Mouse (Mus musculus) midbrain, embryonic 16.5 days (tissue): ENCODE measurements around the gene Rnf4. TPM values are rescaled to one million over a fixed set of nuclear protein-coding genes. Genes with fewer than 3 reads are reported as not detected.

Experiments
- ATAC-seq: fragments of 200-750 bp; cut with Nextera tagmentation; 2 replicates; pipeline ENCODE4 v1.8.0; 2017; ENCODE audit warnings: moderate TSS enrichment
- H3K27ac ChIP-seq: fragments of 300-500 bp; sonication (generic); 2 replicates; pipeline ENCODE4 v1.5.1; 2014; ENCODE audit warnings: mild to moderate bottlenecking, low read length, mixed read lengths
- H3K27me3 ChIP-seq: fragments of 300-500 bp; sonication (generic); 2 replicates; pipeline ENCODE4 v1.6.1; 2014; ENCODE audit warnings: low read depth, low read length, mixed read lengths; ENCODE audit not compliant: control insufficient read depth, insufficient read depth
- H3K36me3 ChIP-seq: fragments of 300-500 bp; sonication (generic); 2 replicates; pipeline ENCODE4 v1.6.1; 2014; ENCODE audit warnings: mild to moderate bottlenecking, low read length, moderate library complexity, mixed read lengths; ENCODE audit not compliant: control insufficient read depth, insufficient read depth
- H3K4me1 ChIP-seq: fragments of 300-500 bp; sonication (generic); 2 replicates; pipeline ENCODE4 v1.6.1; 2014; ENCODE audit warnings: mild to moderate bottlenecking, low read length, mixed read lengths; ENCODE audit not compliant: control insufficient read depth, insufficient read depth
- H3K4me2 ChIP-seq: fragments of 300-500 bp; sonication (generic); 2 replicates; pipeline ENCODE4 v1.6.1; 2014; ENCODE audit warnings: mild to moderate bottlenecking, low read length, mixed read lengths
- H3K4me3 ChIP-seq: fragments of 300-500 bp; sonication (generic); 2 replicates; pipeline ENCODE4 v1.5.1; 2014; ENCODE audit warnings: low read depth, mild to moderate bottlenecking, low read length, moderate library complexity, mixed read lengths
- H3K9ac ChIP-seq: fragments of 300-500 bp; sonication (generic); 2 replicates; pipeline ENCODE4 v1.6.1; 2014; ENCODE audit warnings: low read depth, low read length, mixed read lengths
- H3K9me3 ChIP-seq: fragments of 300-500 bp; sonication (generic); replicated peaks from 2 replicates; pipeline ENCODE4 v1.6.1; 2014; ENCODE audit warnings: mild to moderate bottlenecking, low read length, mixed read lengths; ENCODE audit not compliant: control insufficient read depth, poor library complexity, severe bottlenecking
- whole genome bisulfite sequencing: fragments of 180-500 bp; shearing (Covaris S2); extraction: QIAGEN DNeasy Blood & Tissue Kit; methylation state at CpG from one replicate; pipeline ENCODE4 v1.1.7; 2014; 5-methylcytosine and 5-hydroxymethylcytosine counted together
- polyA plus RNA-seq: library from polyadenylated mRNA; unstranded; fragments of >200 nt; fragmentation: Nextera tagmentation; extraction: Ambion mirVana; gene quantifications from 2 replicates; pipeline ENCODE4 v1.2.1, GENCODE M21; 2015

The Rnf4 gene
- polyA plus RNA-seq, 1 experiment from 2014 or later: 131 TPM

DNA sequence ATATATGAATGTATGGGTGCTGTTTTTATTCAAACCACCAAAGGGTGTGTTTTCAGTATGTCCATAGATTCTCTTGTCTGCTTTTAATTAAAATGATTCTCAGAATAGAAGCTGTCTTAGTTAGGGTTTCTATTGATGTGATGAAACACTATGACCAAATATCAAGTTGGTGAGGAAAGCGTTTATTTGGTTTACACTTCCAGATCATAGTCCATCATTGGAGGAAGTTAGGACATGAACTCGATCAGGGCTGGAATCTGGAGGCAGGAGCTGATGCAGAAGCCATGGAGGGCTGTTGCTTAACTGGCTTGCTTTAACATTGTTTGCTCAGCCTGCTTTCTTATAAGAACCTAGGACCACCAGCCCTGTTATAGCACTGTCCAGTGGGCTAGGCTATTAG lies 45.6 kb downstream of the Rnf4 start:
- no peak overlapping the region for H3K4me2 ChIP-seq
- no peaks in the 10 kb centered on the region for H3K27me3 ChIP-seq

DNA sequence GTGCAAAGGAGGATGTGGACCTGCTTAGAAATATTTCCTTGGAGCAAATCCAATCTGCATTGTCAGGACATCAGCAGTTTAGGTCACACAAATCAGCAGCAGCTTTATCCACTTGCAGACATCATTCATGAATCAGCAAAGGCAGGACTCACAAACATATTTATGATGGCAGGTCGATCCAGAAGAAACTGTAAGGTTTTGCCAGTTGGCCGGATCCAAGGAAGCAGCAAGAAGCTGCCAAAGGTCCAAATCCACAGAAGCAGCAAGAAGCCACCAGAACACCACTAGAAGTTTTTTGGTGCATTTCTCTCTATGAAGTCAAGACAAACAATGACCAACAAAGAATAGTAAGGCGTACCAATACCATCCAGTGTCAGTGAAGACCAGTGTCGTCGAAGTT lies 49.5 kb downstream of the Rnf4 start:
- Histone ChIP-seq H3K27me3 (no peaks in the 10 kb centered on the region), H3K9ac (no peak overlapping the region), H3K4me3 (no peak overlapping the region), H3K27ac (no peak overlapping the region), H3K9me3 (no peaks in the 10 kb centered on the region), H3K36me3 (peaks cover 2% of the 10 kb centered on the region; the same call in 1 of the 2 replicates), H3K4me2 (no peak overlapping the region), H3K4me1 (no peaks in the 10 kb centered on the region)
- no peak for ATAC-seq
- 96% methylated on average over 5 of the region's 5 CpGs for WGBS

More for the DNA sequence above, 45.6 kb downstream of the Rnf4 start:
- no peaks in the 10 kb centered on the region for H3K4me1 ChIP-seq
- no peak overlapping the region for H3K4me3 ChIP-seq
- 93% methylated on average over 2 of the region's 2 CpGs for WGBS
- no peak overlapping the region for H3K9ac ChIP-seq
- no peaks in the 10 kb centered on the region for H3K9me3 ChIP-seq
- no peak for ATAC-seq
- no peak overlapping the region for H3K27ac ChIP-seq
- peaks cover 2% of the 10 kb centered on the region; the same call in 1 of the 2 replicates for H3K36me3 ChIP-seq

GRCm38 (mm10) chr5:34386744-34387143 lies 50.7 kb downstream of the Rnf4 start:
- WGBS: 100% methylated on average over 2 of the region's 2 CpGs
- no peak for ATAC-seq
- no peak overlapping the region for H3K27ac ChIP-seq

GRCm38 (mm10) chr5:34393251-34393650 lies 57.2 kb downstream of the Rnf4 start:
- Histone ChIP-seq H3K4me1 (peaks cover 2% of the 10 kb centered on the region; the same call in 1 of the 2 replicates), H3K27ac (no peak overlapping the region), H3K27me3 (no peaks in the 10 kb centered on the region), H3K9me3 (no peaks in the 10 kb centered on the region), H3K4me2 (no peak overlapping the region), H3K36me3 (no peaks in the 10 kb centered on the region), H3K4me3 (no peak overlapping the region), H3K9ac (no peak overlapping the region)
- no peak for ATAC-seq
- WGBS: 92% methylated on average over 8 of the region's 8 CpGs

More at GRCm38 (mm10) chr5:34386744-34387143, 50.7 kb downstream of the Rnf4 start:
- no peaks in the 10 kb centered on the region for H3K27me3 ChIP-seq
- no peaks in the 10 kb centered on the region for H3K9me3 ChIP-seq
- H3K4me2 ChIP-seq: no peak overlapping the region
- H3K4me1 ChIP-seq: no peaks in the 10 kb centered on the region
- no peak overlapping the region for H3K9ac ChIP-seq
- H3K4me3 ChIP-seq: no peak overlapping the region
- peaks cover 2% of the 10 kb centered on the region; the same call in 1 of the 2 replicates for H3K36me3 ChIP-seq

- Histone ChIP-seq H3K9ac (no peak overlapping the region), H3K4me1 (peaks cover 2% of the 10 kb centered on the region; the same call in 1 of the 2 replicates), H3K27me3 (no peaks in the 10 kb centered on the region)
Measured at GRCm38 (mm10) chr5:34395347-34395746, 59.3 kb downstream of the Rnf4 start.

DNA sequence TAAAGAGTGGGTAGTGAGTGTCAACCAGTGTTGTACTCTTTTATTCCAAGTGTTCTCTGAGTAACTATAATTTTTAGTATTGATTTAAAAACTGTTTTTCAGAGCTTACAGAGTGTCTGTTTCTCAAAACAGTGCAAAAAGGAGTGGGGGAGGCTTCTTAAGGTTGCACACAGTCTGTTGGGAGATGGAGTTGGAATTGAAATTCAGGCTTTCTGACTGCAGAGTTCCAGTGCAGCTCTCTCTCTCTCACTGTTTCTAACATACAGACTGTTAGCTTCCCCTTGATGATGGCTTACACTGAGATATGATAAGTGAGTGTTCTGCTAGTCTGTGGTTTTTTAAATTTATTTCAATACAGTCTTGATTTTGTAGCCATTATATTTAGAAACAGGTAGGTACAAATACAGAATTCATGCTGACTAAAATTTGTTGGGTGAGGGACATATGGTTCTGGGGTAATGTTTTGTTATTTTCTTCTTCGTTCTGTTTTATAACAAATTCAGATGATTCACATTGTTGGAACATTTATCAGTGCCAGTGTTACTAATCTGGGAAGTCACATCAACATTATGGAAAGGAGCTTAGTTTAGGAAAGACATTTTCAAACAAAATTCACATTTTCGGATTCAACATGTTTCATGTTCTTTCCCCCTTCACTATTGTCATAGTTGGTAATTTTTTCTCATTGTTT lies 59.9 kb downstream of the Rnf4 start:
- Histone ChIP-seq H3K9ac (no peak overlapping the region), H3K4me3 (no peak overlapping the region), H3K4me1 (peaks cover 2% of the 10 kb centered on the region; the same call in 1 of the 2 replicates), H3K27me3 (no peaks in the 10 kb centered on the region), H3K9me3 (no peaks in the 10 kb centered on the region), H3K36me3 (no peaks in the 10 kb centered on the region), H3K27ac (no peak overlapping the region), H3K4me2 (no peak overlapping the region)
- 92% methylated on average over 2 of the region's 2 CpGs for WGBS
- ATAC-seq: no peak

More at GRCm38 (mm10) chr5:34395347-34395746, 59.3 kb downstream of the Rnf4 start:
- Histone ChIP-seq H3K4me2 (no peak overlapping the region), H3K27ac (no peak overlapping the region), H3K36me3 (no peaks in the 10 kb centered on the region), H3K9me3 (no peaks in the 10 kb centered on the region), H3K4me3 (no peak overlapping the region)
- no peak for ATAC-seq
- 94% methylated on average over 1 of the region's 1 CpGs for WGBS

DNA sequence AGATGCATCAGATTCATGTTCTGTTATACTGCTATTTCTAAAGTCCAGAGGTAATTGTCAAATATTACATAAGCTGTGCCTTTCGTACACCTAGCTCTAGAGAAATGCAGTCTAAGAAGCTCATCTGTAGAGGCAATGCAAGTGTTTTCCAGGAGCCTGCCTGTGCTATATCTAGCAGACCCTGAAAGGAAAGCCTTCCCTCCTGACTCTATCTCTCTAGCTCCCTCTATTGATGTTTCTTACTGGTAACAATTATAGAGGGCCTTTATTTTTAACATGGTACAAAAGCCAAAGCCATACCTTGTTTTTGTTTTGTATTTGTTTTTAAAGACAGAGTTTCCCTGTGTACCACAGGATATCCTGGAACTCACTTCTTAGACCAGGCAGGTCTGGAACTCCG lies 61.8 kb downstream of the Rnf4 start:
- Histone ChIP-seq H3K36me3 (no peaks in the 10 kb centered on the region), H3K27ac (no peak overlapping the region), H3K9me3 (no peaks in the 10 kb centered on the region), H3K4me1 (peaks cover 2% of the 10 kb centered on the region; the same call in 1 of the 2 replicates), H3K4me2 (no peak overlapping the region), H3K9ac (no peak overlapping the region), H3K4me3 (no peak overlapping the region), H3K27me3 (no peaks in the 10 kb centered on the region)
- no peak for ATAC-seq
- 97% methylated on average over 2 of the region's 2 CpGs for WGBS

DNA sequence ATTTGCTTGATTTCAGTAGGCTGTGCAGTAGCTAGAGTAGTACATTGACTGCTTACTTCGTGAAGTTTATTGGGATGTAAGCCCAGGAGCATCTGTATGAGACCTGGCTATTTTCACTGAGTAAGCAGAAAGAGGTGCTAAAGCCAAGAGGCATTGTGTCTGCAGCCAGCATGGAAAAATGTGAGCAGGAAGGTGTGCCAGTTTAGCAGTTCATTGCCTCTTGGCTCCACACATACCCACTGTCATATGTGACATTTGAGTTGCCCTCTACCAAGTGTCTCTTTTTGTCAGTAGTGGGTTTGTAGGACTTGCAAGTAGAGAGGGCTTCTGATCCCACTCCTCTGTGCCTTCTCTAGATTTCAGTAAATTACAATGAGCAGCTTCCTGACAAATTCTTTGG lies 62.2 kb downstream of the Rnf4 start:
- no peaks in the 10 kb centered on the region for H3K27me3 ChIP-seq
- no peak overlapping the region for H3K9ac ChIP-seq
- ATAC-seq: no peak
- no peak overlapping the region for H3K27ac ChIP-seq
- H3K9me3 ChIP-seq: no peaks in the 10 kb centered on the region
- peaks cover 2% of the 10 kb centered on the region; the same call in 1 of the 2 replicates for H3K4me1 ChIP-seq
- 89% methylated on average over 1 of the region's 1 CpGs for WGBS
- no peak overlapping the region for H3K4me2 ChIP-seq
- no peak overlapping the region for H3K4me3 ChIP-seq
- no peaks in the 10 kb centered on the region for H3K36me3 ChIP-seq
